Mouse (Mus musculus) heart, embryonic 14.5 days (tissue): Measurements from ENCODE around the gene Man1c1. TPM values are rescaled to one million over a fixed set of nuclear protein-coding genes. Genes with fewer than 3 reads are reported as not detected.
A peak's percentile ranks its signal among the peaks of the same experiment; 100 is the strongest.

Experiments used
- ATAC-seq: fragments of 200-750 bp; cut with Nextera tagmentation; 2 replicates; pipeline ENCODE4 v1.8.0; 2017; ENCODE audit warnings: low read depth, moderate TSS enrichment; ENCODE audit not compliant: insufficient number of reproducible peaks, insufficient read depth, low FRiP score
- H3K27ac ChIP-seq, 2 experiments: fragments of 200-500 bp in 1 of 2; fragments of 300-500 bp in 1 of 2; sonication (generic) in 1 of 2; replicated peaks in 1 of 2; 2 replicates each; pipeline ENCODE4 v1.5.1; 2012 to 2014; ENCODE audit warnings: low read depth in 2 of 2, low read length in 2 of 2, control low read depth in 1 of 2, mild to moderate bottlenecking in 1 of 2, mixed read lengths in 1 of 2; ENCODE audit not compliant: control insufficient read depth in 1 of 2, insufficient read depth in 1 of 2
- H3K27me3 ChIP-seq: fragments of 300-500 bp; sonication (generic); 2 replicates; pipeline ENCODE4 v1.6.1; 2014; ENCODE audit warnings: mild to moderate bottlenecking, low read length, control low read depth; ENCODE audit not compliant: control insufficient read depth, insufficient read depth
- H3K36me3 ChIP-seq: fragments of 300-500 bp; sonication (generic); 2 replicates; pipeline ENCODE4 v1.6.1; 2014; ENCODE audit warnings: mild to moderate bottlenecking, control low read depth, low read length, mixed read lengths; ENCODE audit not compliant: control insufficient read depth, insufficient read depth
- H3K4me1 ChIP-seq, 2 experiments: fragments of 200-500 bp in 1 of 2; fragments of 300-500 bp in 1 of 2; sonication (generic) in 1 of 2; 2 replicates each; pipeline ENCODE4 v1.6.1; 2012 to 2014; ENCODE audit warnings: low read length in 2 of 2, control low read depth in 1 of 2, mixed read lengths in 1 of 2; ENCODE audit not compliant: control insufficient read depth in 2 of 2, insufficient read depth in 2 of 2
- H3K4me2 ChIP-seq: fragments of 300-500 bp; sonication (generic); 2 replicates; pipeline ENCODE4 v1.6.1; 2014; ENCODE audit warnings: mild to moderate bottlenecking, low read length
- H3K4me3 ChIP-seq, 2 experiments: fragments of 200-500 bp in 1 of 2; fragments of 300-500 bp in 1 of 2; sonication (generic) in 1 of 2; 2 replicates each; pipeline ENCODE4 v1.5.1; 2012 to 2014; ENCODE audit warnings: low read length in 2 of 2, mild to moderate bottlenecking in 2 of 2, control low read depth in 1 of 2, low read depth in 1 of 2, moderate library complexity in 1 of 2; ENCODE audit not compliant: control insufficient read depth in 1 of 2, insufficient read depth in 1 of 2
- H3K9ac ChIP-seq: fragments of 300-500 bp; sonication (generic); 2 replicates; pipeline ENCODE4 v1.6.1; 2014; ENCODE audit warnings: mild to moderate bottlenecking, low read length
- H3K9me3 ChIP-seq: fragments of 300-500 bp; sonication (generic); 2 replicates; pipeline ENCODE4 v1.6.1; 2016; ENCODE audit warnings: low read length, control low read depth; ENCODE audit not compliant: control insufficient read depth
- WGBS: fragments of 180-500 bp; shearing (Covaris S2); extraction: QIAGEN DNeasy Blood & Tissue Kit; methylation state at CpG from one replicate; pipeline ENCODE4 v1.1.7; 2014; 5-methylcytosine and 5-hydroxymethylcytosine counted together
- polyA plus RNA-seq: library from polyadenylated mRNA; unstranded; fragments of >200 nt; fragmentation: Nextera tagmentation; extraction: Ambion mirVana; gene quantifications from 2 replicates; pipeline ENCODE4 v1.2.1, GENCODE M21; 2014

The Man1c1 gene
- polyA plus RNA-seq, 1 experiment from 2014 or later: 7.8 TPM

DNA sequence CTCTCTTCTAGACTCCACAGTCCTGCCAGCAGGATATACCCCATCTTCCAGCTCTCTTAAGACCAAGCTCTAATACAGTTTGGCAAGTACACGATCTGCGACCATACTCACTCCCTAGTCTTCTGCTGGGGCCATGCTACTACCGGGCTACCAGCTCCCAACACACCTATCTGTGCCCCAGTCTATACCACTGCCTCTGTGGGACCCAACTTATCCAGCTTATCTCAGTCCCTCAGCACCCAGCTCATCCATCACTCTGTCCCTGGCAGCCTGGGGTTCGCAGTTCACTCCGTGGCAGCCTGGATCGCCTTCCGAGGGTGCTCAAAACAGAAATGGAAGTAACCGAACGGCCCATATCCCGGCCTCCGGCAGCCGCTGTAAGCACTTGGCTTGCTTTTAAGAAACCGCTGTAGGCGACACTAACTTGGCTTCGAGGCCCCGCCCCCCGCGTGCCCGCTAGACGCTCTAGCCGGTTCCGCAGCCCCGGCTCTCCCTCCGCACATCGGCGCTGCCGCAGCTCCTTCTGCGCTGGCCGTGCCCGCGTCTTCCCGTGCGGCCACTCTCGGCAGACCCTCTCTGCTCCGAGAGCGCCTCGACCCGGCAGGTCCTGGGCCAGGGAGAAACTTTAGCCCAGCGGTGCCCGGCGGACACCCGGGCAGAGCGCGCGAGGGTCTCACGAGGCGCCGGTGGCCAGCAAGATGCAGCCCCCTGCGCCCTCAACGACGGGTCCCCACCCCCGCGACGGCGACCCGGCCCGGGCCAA lies 169.8 kb downstream of the Man1c1 start:
- WGBS: under 1% methylated on average over 57 of the region's 57 CpGs
- Histone ChIP-seq H3K36me3 (peaks cover 45% of the 10 kb centered on the region), H3K27ac (peak overlapping the region; percentile 78 to 93), H3K27me3 (no peaks in the 10 kb centered on the region), H3K9me3 (no peaks in the 10 kb centered on the region), H3K4me1 (peaks cover 16 to 34% of the 10 kb centered on the region in 2 experiments), H3K4me3 (peak overlapping the region; percentile 67 to 89), H3K4me2 (peak overlapping the region; percentile 98), H3K9ac (peak overlapping the region; percentile 85)
- ATAC-seq: peak; percentile 18; the same call in 1 of the 2 replicates

DNA sequence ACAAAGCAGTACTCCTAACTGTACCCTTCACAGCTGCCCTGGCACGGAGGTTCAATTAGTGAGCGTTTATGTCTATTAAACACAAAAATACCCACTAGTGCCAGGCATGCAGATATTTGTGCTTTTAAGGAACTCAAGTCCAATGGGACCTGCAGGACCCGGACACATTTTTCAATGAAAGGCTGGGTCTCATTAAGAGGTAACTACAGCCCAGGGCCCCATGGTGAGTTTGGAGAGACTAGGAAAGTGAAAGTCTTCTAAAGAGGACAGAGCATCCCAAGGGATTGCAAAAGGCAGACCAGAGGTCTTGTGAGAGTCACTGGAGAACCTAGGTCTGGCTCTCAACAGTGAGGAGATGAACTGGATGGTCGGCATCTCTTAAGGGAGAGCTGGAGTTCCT lies 170.7 kb downstream of the Man1c1 start:
- peaks cover 45% of the 10 kb centered on the region for H3K36me3 ChIP-seq
- 77% methylated on average over 4 of the region's 4 CpGs for WGBS
- peaks cover 16 to 34% of the 10 kb centered on the region in 2 experiments for H3K4me1 ChIP-seq
- no peaks in the 10 kb centered on the region for H3K9me3 ChIP-seq
- H3K9ac ChIP-seq: peak overlapping the region; percentile 85
- peak overlapping the region; percentile 67 to 89; a peak in 1 of 4 replicates for H3K4me3 ChIP-seq
- H3K4me2 ChIP-seq: peak overlapping the region; percentile 98
- ATAC-seq: no peak
- peak overlapping the region in 1 of 2 experiments; percentile 93; a peak in 1 of 4 replicates for H3K27ac ChIP-seq
- no peaks in the 10 kb centered on the region for H3K27me3 ChIP-seq

DNA sequence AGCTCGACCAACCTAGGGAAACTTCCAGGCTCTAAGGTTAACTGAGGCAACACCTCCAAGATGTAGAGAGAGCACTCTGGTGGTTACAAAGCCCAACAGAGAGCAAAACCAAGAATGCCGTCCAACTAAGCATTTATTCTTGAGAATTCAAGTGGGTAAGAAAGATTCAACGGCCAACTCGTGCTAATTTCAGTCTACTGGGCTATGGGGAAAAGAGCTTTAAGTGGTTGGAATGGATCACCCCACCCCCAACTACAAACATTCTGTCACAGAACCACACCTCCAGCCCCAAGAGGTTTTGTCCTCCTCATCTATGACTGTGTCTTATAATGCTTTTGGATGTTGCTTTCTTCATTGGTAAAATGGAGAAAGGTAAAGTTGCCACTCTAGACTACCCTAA lies 171.2 kb downstream of the Man1c1 start:
- H3K36me3 ChIP-seq: peaks cover 45% of the 10 kb centered on the region
- ATAC-seq: no peak
- no peak overlapping the region for H3K9ac ChIP-seq
- H3K27ac ChIP-seq: no peak overlapping the region
- H3K27me3 ChIP-seq: no peaks in the 10 kb centered on the region
- peaks cover 16 to 34% of the 10 kb centered on the region in 2 experiments for H3K4me1 ChIP-seq
- H3K4me2 ChIP-seq: no peak overlapping the region
- no peaks in the 10 kb centered on the region for H3K9me3 ChIP-seq
- no peak overlapping the region for H3K4me3 ChIP-seq
- WGBS: 54% methylated on average over 4 of the region's 4 CpGs

- no peak for ATAC-seq
- Histone ChIP-seq H3K9me3 (no peaks in the 10 kb centered on the region), H3K4me1 (peaks cover 0 to under 1% of the 10 kb centered on the region in 2 experiments; a peak in 1 of 4 replicates), H3K27me3 (no peaks in the 10 kb centered on the region), H3K4me2 (no peak overlapping the region), H3K4me3 (no peak overlapping the region), H3K36me3 (peaks cover 94% of the 10 kb centered on the region), H3K9ac (no peak overlapping the region), H3K27ac (no peak overlapping the region)
- WGBS: 85% methylated on average over 5 of the region's 5 CpGs
These were observed 177.9 kb downstream of the Man1c1 start for GRCm38 (mm10) chr4:134526220-134526619.

DNA sequence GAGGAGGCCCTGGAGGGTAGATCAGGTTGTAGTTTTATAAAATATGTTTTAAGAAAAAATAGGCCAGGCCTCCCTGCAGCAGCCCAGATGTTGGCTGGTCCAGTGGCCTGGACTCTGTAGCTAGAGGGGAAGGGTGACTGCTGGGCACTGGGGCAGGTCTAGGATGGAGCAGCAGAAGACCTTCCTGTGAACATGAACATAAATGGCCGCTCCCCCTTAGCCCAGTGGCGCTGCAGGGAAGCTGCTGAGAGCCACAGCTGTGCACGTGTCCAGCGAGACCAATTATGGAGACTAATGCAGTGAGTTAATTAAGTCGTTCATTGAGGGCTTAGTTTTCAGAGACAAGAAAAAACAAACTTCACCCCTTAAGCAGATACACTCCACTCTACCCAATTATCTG lies 178.3 kb downstream of the Man1c1 start:
- Histone ChIP-seq H3K27me3 (no peaks in the 10 kb centered on the region), H3K4me3 (no peak overlapping the region), H3K9me3 (no peaks in the 10 kb centered on the region), H3K4me1 (no peaks in the 10 kb centered on the region), H3K9ac (no peak overlapping the region), H3K4me2 (no peak overlapping the region), H3K27ac (no peak overlapping the region), H3K36me3 (peaks cover 93% of the 10 kb centered on the region)
- WGBS: 79% methylated on average over 5 of the region's 5 CpGs
- no peak for ATAC-seq

GRCm38 (mm10) chr4:134523447-134523846 lies 180.6 kb downstream of the Man1c1 start:
- H3K27me3 ChIP-seq: no peaks in the 10 kb centered on the region
- H3K36me3 ChIP-seq: peaks cover 77% of the 10 kb centered on the region
- no peaks in the 10 kb centered on the region for H3K9me3 ChIP-seq
- ATAC-seq: no peak
- WGBS: 83% methylated on average over 4 of the region's 4 CpGs
- H3K27ac ChIP-seq: no peak overlapping the region
- no peaks in the 10 kb centered on the region; a peak in 1 of 4 replicates for H3K4me1 ChIP-seq
- H3K4me3 ChIP-seq: no peak overlapping the region
- no peak overlapping the region for H3K4me2 ChIP-seq
- H3K9ac ChIP-seq: no peak overlapping the region

DNA sequence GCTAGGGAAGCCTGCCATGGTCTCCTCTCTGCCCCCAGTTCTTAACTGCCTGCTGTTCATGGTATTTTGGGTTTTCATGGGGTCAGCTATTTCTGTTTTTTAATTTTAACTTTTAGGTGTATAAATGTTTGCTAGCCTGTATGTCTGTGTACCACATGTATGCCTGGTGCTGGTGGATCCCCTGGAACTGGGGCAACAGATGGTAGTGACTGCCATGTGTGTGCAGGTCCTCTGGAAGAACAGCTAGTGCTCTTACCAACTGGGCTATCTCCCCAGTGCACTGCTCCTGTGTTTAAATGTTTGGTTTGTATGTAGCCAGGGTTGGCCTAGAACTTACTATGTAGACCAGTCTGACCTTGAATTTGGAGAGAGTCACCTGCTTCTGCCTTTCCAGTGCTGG lies 184.8 kb downstream of the Man1c1 start:
- Histone ChIP-seq H3K27ac (no peak overlapping the region), H3K36me3 (peaks cover 37% of the 10 kb centered on the region), H3K27me3 (no peaks in the 10 kb centered on the region), H3K4me2 (no peak overlapping the region), H3K9me3 (no peaks in the 10 kb centered on the region), H3K9ac (no peak overlapping the region), H3K4me3 (no peak overlapping the region), H3K4me1 (peaks cover 22 to 35% of the 10 kb centered on the region in 2 experiments)
- no peak for ATAC-seq
